Mouse (Mus musculus): ENCODE measurements around the gene Tbx20. TPM values are rescaled to one million over a fixed set of nuclear protein-coding genes. Genes with fewer than 3 reads are reported as not detected.

Gene Tbx20
- total and polyA plus RNA-seq, 3 experiments, result 0.16 TPM; not detected in 2

- no peak overlapping the region for H3K4me3 ChIP-seq (ENCODE audit: low read depth, low read length)
- no peaks in the 10 kb centered on the region for H3K9me3 ChIP-seq (replicated peaks)
- no peaks in the 10 kb centered on the region for H3K36me3 ChIP-seq (replicated peaks)
- no peak for TF ChIP-seq CTCF (IDR thresholded peaks at IDR 0.05; ENCODE audit: low read depth, low read length)
- TF ChIP-seq POLR2AphosphoS5 (IDR thresholded peaks at IDR 0.05; ENCODE audit: insufficient replicate concordance, low read depth, low read length), result no peak
- no peak for TF ChIP-seq GATA2 (IDR thresholded peaks at IDR 0.05; ENCODE audit: borderline replicate concordance, low read depth, low read length)
- TF ChIP-seq TAL1 (conservative IDR thresholded peaks at IDR 0.05; ENCODE audit: low read depth, low read length), result no peak
- no peak for TF ChIP-seq GATA1 (IDR thresholded peaks at IDR 0.05; ENCODE audit: borderline replicate concordance, low read length)
- no peak for DNase-seq (ENCODE audit: low spot score)
- H3K4me1 ChIP-seq (ENCODE audit: insufficient read depth, low read depth, low read length), result no peaks in the 10 kb centered on the region
- H3K27me3 ChIP-seq (ENCODE audit: insufficient read depth, low read length), result peaks cover 17% of the 10 kb centered on the region
- ATAC-seq (ENCODE audit: extremely low read depth, insufficient number of reproducible peaks, low FRiP score, poor library complexity, severe bottlenecking), result no peak
These were observed 6.9 kb upstream of the Tbx20 start for GRCm38 (mm10) chr9:24780929-24781441.

- Histone ChIP-seq H3K9me3 (replicated peaks) (no peaks in the 10 kb centered on the region), H3K4me1 (ENCODE audit: insufficient read depth, low read depth, low read length) (no peaks in the 10 kb centered on the region), H3K27me3 (ENCODE audit: insufficient read depth, low read length) (peaks cover 17% of the 10 kb centered on the region), H3K36me3 (replicated peaks) (no peaks in the 10 kb centered on the region), H3K4me3 (ENCODE audit: low read depth, low read length) (no peak overlapping the region)
- TF ChIP-seq POLR2AphosphoS5 (IDR thresholded peaks at IDR 0.05; ENCODE audit: insufficient replicate concordance, low read depth, low read length) (no peak), GATA2 (IDR thresholded peaks at IDR 0.05; ENCODE audit: borderline replicate concordance, low read depth, low read length) (no peak), TAL1 (conservative IDR thresholded peaks at IDR 0.05; ENCODE audit: low read depth, low read length) (no peak), GATA1 (IDR thresholded peaks at IDR 0.05; ENCODE audit: borderline replicate concordance, low read length) (no peak), CTCF (IDR thresholded peaks at IDR 0.05; ENCODE audit: low read depth, low read length) (no peak)
- DNase-seq (ENCODE audit: low spot score) (no peak), ATAC-seq (ENCODE audit: extremely low read depth, insufficient number of reproducible peaks, low FRiP score, poor library complexity, severe bottlenecking) (no peak)
These were observed 6.4 kb upstream of the Tbx20 start for GRCm38 (mm10) chr9:24780391-24780928.

- DNase-seq (ENCODE audit: low spot score) (no peak), ATAC-seq (ENCODE audit: extremely low read depth, insufficient number of reproducible peaks, low FRiP score, poor library complexity, severe bottlenecking) (no peak)
- Histone ChIP-seq H3K4me1 (ENCODE audit: insufficient read depth, low read depth, low read length) (no peaks in the 10 kb centered on the region), H3K36me3 (replicated peaks) (no peaks in the 10 kb centered on the region), H3K27me3 (ENCODE audit: insufficient read depth, low read length) (peaks cover 17% of the 10 kb centered on the region), H3K4me3 (ENCODE audit: low read depth, low read length) (no peak overlapping the region), H3K9me3 (replicated peaks) (no peaks in the 10 kb centered on the region)
- TF ChIP-seq GATA1 (IDR thresholded peaks at IDR 0.05; ENCODE audit: borderline replicate concordance, low read length) (no peak), GATA2 (IDR thresholded peaks at IDR 0.05; ENCODE audit: borderline replicate concordance, low read depth, low read length) (no peak), TAL1 (conservative IDR thresholded peaks at IDR 0.05; ENCODE audit: low read depth, low read length) (no peak), CTCF (IDR thresholded peaks at IDR 0.05; ENCODE audit: low read depth, low read length) (no peak), POLR2AphosphoS5 (IDR thresholded peaks at IDR 0.05; ENCODE audit: insufficient replicate concordance, low read depth, low read length) (no peak)
These were observed 5.9 kb upstream of the Tbx20 start for GRCm38 (mm10) chr9:24779975-24780374.

- no peak for TF ChIP-seq GATA2 (IDR thresholded peaks at IDR 0.05; ENCODE audit: borderline replicate concordance, low read depth, low read length)
- no peak for TF ChIP-seq CTCF (IDR thresholded peaks at IDR 0.05; ENCODE audit: low read depth, low read length)
- no peak for TF ChIP-seq GATA1 (IDR thresholded peaks at IDR 0.05; ENCODE audit: borderline replicate concordance, low read length)
- TF ChIP-seq POLR2AphosphoS5 (IDR thresholded peaks at IDR 0.05; ENCODE audit: insufficient replicate concordance, low read depth, low read length), result no peak
- no peak for TF ChIP-seq TAL1 (conservative IDR thresholded peaks at IDR 0.05; ENCODE audit: low read depth, low read length)
- H3K4me3 ChIP-seq (ENCODE audit: low read depth, low read length), result no peak overlapping the region
- ATAC-seq (ENCODE audit: extremely low read depth, insufficient number of reproducible peaks, low FRiP score, poor library complexity, severe bottlenecking) (no peak), DNase-seq (ENCODE audit: low spot score) (no peak)
- no peaks in the 10 kb centered on the region for H3K36me3 ChIP-seq (replicated peaks)
- H3K4me1 ChIP-seq (ENCODE audit: insufficient read depth, low read depth, low read length), result no peaks in the 10 kb centered on the region; the same call in 1 of the 2 replicates
- H3K9me3 ChIP-seq (replicated peaks), result no peaks in the 10 kb centered on the region
- peaks cover 27% of the 10 kb centered on the region for H3K27me3 ChIP-seq (ENCODE audit: insufficient read depth, low read length)
These were observed 4.5 kb upstream of the Tbx20 start for GRCm38 (mm10) chr9:24778571-24778970.

- H3K4me1 ChIP-seq (ENCODE audit: insufficient read depth, low read depth, low read length), result no peaks in the 10 kb centered on the region; the same call in 1 of the 2 replicates
- no peak for TF ChIP-seq GATA1 (IDR thresholded peaks at IDR 0.05; ENCODE audit: borderline replicate concordance, low read length)
- peaks cover 29% of the 10 kb centered on the region for H3K27me3 ChIP-seq (ENCODE audit: insufficient read depth, low read length)
- H3K9me3 ChIP-seq (replicated peaks), result no peaks in the 10 kb centered on the region
- H3K36me3 ChIP-seq (replicated peaks), result no peaks in the 10 kb centered on the region
- H3K4me3 ChIP-seq (ENCODE audit: low read depth, low read length), result no peak overlapping the region
- DNase-seq (ENCODE audit: low spot score) (no peak), ATAC-seq (ENCODE audit: extremely low read depth, insufficient number of reproducible peaks, low FRiP score, poor library complexity, severe bottlenecking) (no peak)
These were observed 3.9 kb upstream of the Tbx20 start for GRCm38 (mm10) chr9:24777961-24778360.

- peaks cover 29% of the 10 kb centered on the region for H3K27me3 ChIP-seq (ENCODE audit: insufficient read depth, low read length)
- ATAC-seq (ENCODE audit: extremely low read depth, insufficient number of reproducible peaks, low FRiP score, poor library complexity, severe bottlenecking), result no peak
- no peak for TF ChIP-seq TAL1 (conservative IDR thresholded peaks at IDR 0.05; ENCODE audit: low read depth, low read length)
- no peak for TF ChIP-seq GATA1 (IDR thresholded peaks at IDR 0.05; ENCODE audit: borderline replicate concordance, low read length)
- no peak for TF ChIP-seq GATA2 (IDR thresholded peaks at IDR 0.05; ENCODE audit: borderline replicate concordance, low read depth, low read length)
- no peak for TF ChIP-seq CTCF (IDR thresholded peaks at IDR 0.05; ENCODE audit: low read depth, low read length)
- no peak for TF ChIP-seq POLR2AphosphoS5 (IDR thresholded peaks at IDR 0.05; ENCODE audit: insufficient replicate concordance, low read depth, low read length)
- H3K4me3 ChIP-seq (ENCODE audit: low read depth, low read length), result no peak overlapping the region
- no peaks in the 10 kb centered on the region; the same call in 1 of the 2 replicates for H3K4me1 ChIP-seq (ENCODE audit: insufficient read depth, low read depth, low read length)
- H3K36me3 ChIP-seq (replicated peaks), result no peaks in the 10 kb centered on the region
- H3K9me3 ChIP-seq (replicated peaks), result no peaks in the 10 kb centered on the region
- DNase-seq (ENCODE audit: low spot score), result no peak
These were observed 3.2 kb upstream of the Tbx20 start for GRCm38 (mm10) chr9:24777176-24777895.

All from G1E (cell line).